Mouse (Mus musculus) megakaryocyte, embryonic 14.5 days (primary cell): ENCODE measurements around the gene 4930539E08Rik.

ENCODE experiments used
- FLI1 ChIP-seq: IDR thresholded peaks from 2 replicates; pipeline ENCODE4 v1.6.1; 2012; ENCODE audit warnings: low read length, inconsistent platforms, mixed read lengths
- GATA1 ChIP-seq: IDR thresholded peaks from 3 replicates; pipeline ENCODE4 v1.6.1; 2012; ENCODE audit warnings: mixed read lengths, low read length, inconsistent platforms, borderline replicate concordance

DNA sequence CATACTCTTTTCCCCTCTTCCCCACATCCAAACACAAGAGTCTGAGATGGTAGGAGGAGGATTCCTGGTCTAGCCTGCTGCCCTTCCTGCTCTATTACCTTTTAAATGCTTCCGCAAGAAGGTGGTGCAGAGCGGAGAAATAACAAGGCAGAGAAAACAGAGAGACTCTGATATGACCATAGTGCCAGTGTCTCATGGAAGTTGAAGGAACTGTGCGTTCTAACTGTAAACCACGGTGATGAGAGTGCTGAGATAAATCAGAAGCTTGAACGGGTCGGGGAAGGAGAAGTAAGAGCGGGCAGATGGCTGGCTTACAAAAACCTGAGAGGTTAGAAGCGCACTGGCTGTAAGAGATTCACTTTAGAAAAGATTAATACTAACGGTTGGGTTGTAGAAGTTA, 39.3 kb upstream of the 4930539E08Rik start:
- TF ChIP-seq GATA1 (no peak), FLI1 (no peak)
